Mouse (Mus musculus) forebrain, embryonic 14.5 days (tissue): ENCODE measurements at regions not wholly inside any gene's neighbourhood (a gene's known extent, or its start where the extent isn't known, plus 50 kb on each side); places are given as distances from the start of the nearest gene placed in this dataset.

Experiments used
- ATAC-seq: fragments of 200-750 bp; cut with Nextera tagmentation; 2 replicates; pipeline ENCODE4 v1.8.0; 2017; ENCODE audit warnings: mild to moderate bottlenecking, moderate library complexity
- DNase-seq: peaks from one replicate; pipeline ENCODE4 v3.0.0-alpha.2; 2015; ENCODE audit warnings: low spot score
- H3K27ac ChIP-seq: fragments of 300-500 bp; sonication (generic); 2 replicates; pipeline ENCODE4 v1.5.1; 2014; ENCODE audit warnings: low read depth, mild to moderate bottlenecking, control low read depth, low read length, moderate library complexity
- H3K27me3 ChIP-seq: fragments of 300-500 bp; sonication (generic); replicated peaks from 2 replicates; pipeline ENCODE4 v1.6.1; 2014; ENCODE audit warnings: low read length, control low read depth, mixed read lengths; ENCODE audit not compliant: control insufficient read depth, insufficient read depth
- H3K36me3 ChIP-seq: fragments of 300-500 bp; sonication (generic); 2 replicates; pipeline ENCODE4 v1.6.1; 2014; ENCODE audit warnings: low read length, control low read depth; ENCODE audit not compliant: control insufficient read depth, insufficient read depth
- H3K4me1 ChIP-seq: fragments of 300-500 bp; sonication (generic); 2 replicates; pipeline ENCODE4 v1.6.1; 2014; ENCODE audit warnings: antibody characterized with exemption, low read length, control low read depth; ENCODE audit not compliant: control insufficient read depth, insufficient read depth
- H3K4me2 ChIP-seq: fragments of 300-500 bp; sonication (generic); 2 replicates; pipeline ENCODE4 v1.6.1; 2014; ENCODE audit warnings: mild to moderate bottlenecking, control low read depth, low read length
- H3K4me3 ChIP-seq: fragments of 300-500 bp; sonication (generic); 2 replicates; pipeline ENCODE4 v1.5.1; 2014; ENCODE audit warnings: low read depth, low read length, control low read depth
- H3K9ac ChIP-seq: fragments of 300-500 bp; sonication (generic); 2 replicates; pipeline ENCODE4 v1.6.1; 2014; ENCODE audit warnings: mild to moderate bottlenecking, low read length, control low read depth, moderate library complexity
- H3K9me3 ChIP-seq: fragments of 300-500 bp; sonication (generic); replicated peaks from 2 replicates; pipeline ENCODE4 v1.6.1; 2016; ENCODE audit warnings: low read length, control low read depth, mixed read lengths; ENCODE audit not compliant: control insufficient read depth
- WGBS: fragments of 180-500 bp; shearing (Covaris S2); extraction: QIAGEN DNeasy Blood & Tissue Kit; methylation state at CpG from one replicate; pipeline ENCODE4 v1.1.7; 2014; 5-methylcytosine and 5-hydroxymethylcytosine counted together

DNA sequence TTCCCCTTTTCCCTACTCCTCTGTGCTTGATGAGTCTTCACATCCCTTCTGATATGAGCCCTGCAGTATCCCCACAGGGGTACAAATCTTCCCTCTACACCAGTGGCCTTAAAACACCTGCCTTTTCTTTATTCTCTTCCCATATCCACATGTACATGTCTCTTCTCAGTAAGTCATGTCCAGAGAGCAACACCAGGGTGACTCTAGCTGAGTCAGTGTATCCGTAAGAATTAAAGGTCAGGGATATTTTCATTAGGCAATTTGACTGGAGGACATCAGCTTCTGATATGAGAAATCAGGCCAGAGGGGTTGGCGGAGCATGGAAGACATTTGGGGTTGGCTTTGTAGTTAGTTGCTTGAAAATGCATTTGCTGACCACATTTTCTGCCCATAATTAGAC is 190.8 kb upstream of the Myt1l start:
- H3K27ac ChIP-seq: no peak overlapping the region
- no peak overlapping the region for H3K4me3 ChIP-seq
- ATAC-seq (no peak), DNase-seq (no peak)
- no peaks in the 10 kb centered on the region for H3K9me3 ChIP-seq
- no peaks in the 10 kb centered on the region for H3K27me3 ChIP-seq
- no peaks in the 10 kb centered on the region for H3K36me3 ChIP-seq
- no peaks in the 10 kb centered on the region for H3K4me1 ChIP-seq
- H3K4me2 ChIP-seq: no peak overlapping the region
- 93% methylated on average over 2 of the region's 2 CpGs for WGBS
- H3K9ac ChIP-seq: no peak overlapping the region

DNA sequence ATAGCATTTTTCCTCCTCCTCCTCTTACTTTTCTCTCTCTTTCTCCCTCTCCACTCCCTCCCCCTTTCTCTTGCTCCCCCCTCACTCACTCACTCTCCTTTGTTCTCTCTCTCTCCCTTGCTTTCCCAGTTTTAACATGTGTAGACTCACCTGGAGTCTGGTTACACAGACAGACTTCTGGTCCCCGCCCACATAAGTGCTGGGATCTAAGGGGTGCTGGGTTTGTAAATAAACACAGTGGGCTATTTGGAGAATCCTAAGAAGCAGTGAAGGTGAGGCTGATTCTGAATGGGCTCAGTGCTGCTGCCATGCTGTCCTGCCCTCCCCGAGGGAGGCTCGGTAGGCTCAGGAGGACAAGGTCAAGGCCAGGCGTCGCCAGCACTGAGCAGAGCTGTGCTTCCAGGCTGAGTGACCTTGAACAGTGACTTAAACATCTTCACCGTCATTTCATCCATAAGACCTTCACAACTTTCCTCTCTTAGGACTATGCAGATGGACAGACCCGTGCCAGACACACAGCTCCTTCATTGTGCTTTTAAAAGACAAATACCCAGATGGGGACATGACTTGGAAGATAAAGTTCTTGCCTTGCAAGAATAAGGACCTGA is 186.7 kb upstream of the Myt1l start:
- ATAC-seq (no peak), DNase-seq (no peak)
- H3K36me3 ChIP-seq: no peaks in the 10 kb centered on the region
- H3K27ac ChIP-seq: no peak overlapping the region
- no peaks in the 10 kb centered on the region for H3K9me3 ChIP-seq
- no peak overlapping the region for H3K4me2 ChIP-seq
- no peak overlapping the region for H3K4me3 ChIP-seq
- H3K4me1 ChIP-seq: peaks cover 5% of the 10 kb centered on the region; the same call in 1 of the 2 replicates
- 67% methylated on average over 7 of the region's 7 CpGs for WGBS
- no peak overlapping the region for H3K9ac ChIP-seq
- no peaks in the 10 kb centered on the region for H3K27me3 ChIP-seq

DNA sequence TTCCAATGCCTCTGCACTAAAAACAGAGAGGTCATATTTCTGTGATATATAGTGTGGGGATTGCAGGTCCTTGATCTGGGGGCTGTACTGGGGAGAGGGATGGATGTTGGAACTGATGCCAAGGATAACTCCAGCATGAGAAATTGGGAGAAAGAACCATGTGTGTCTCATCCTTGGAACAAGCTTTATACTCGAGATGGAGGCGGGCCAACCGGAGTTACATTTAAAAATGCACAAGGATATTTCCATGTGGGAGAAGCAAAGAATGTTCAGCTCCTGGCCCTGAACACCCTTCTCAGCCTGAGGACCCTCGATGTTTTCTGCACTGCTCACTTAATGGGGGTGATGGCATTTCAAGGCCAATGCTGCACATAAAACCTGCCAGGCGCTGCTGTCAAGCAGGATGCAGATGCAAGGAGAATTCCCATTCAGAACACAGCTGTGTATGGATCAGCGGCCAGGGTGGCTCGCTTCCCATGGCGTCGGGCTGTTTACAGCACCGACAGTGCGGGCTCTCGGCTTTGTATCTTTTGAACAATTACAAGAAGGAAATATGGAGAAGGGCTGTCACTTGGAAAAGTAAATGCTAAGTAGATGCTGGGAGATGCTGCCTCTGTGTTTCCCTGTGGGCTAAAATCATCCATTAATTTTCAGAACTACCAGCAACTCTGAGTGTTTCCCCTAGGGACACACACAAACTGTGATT is 184.9 kb upstream of the Myt1l start:
- peaks cover 5% of the 10 kb centered on the region; the same call in 1 of the 2 replicates for H3K4me1 ChIP-seq
- no peak overlapping the region for H3K9ac ChIP-seq
- no peaks in the 10 kb centered on the region for H3K27me3 ChIP-seq
- H3K4me2 ChIP-seq: no peak overlapping the region
- ATAC-seq (peak; percentile 65), DNase-seq (peak; percentile 54)
- peak overlapping the region; percentile 39; the same call in 1 of the 2 replicates for H3K27ac ChIP-seq
- no peak overlapping the region for H3K4me3 ChIP-seq
- H3K9me3 ChIP-seq: no peaks in the 10 kb centered on the region
- WGBS: 46% methylated on average over 12 of the region's 12 CpGs
- no peaks in the 10 kb centered on the region for H3K36me3 ChIP-seq

DNA sequence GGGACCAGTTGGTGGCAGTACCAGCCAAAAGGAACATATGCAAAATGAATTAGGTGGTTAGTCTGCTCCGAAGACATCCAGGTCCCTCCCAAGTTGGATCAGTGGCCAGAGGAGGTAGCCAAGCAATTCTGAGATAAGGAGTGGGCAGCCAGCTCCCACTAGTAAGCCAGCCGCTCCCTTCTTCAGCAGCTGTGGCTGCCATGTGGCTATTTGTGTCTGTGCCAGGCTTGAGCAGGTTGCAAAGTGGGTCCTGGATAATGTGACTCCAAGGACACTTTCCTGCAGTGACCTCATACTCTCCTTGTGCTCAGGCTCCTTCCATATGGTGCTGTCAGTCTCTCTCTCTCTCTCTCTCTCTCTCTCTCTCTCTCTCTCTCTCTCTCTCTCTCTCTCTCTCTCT is 179.5 kb upstream of the Myt1l start:
- H3K27me3 ChIP-seq: no peaks in the 10 kb centered on the region
- 62% methylated on average over 2 of the region's 2 CpGs for WGBS
- H3K36me3 ChIP-seq: no peaks in the 10 kb centered on the region
- no peaks in the 10 kb centered on the region for H3K9me3 ChIP-seq
- H3K4me2 ChIP-seq: no peak overlapping the region
- peaks cover 2% of the 10 kb centered on the region for H3K4me1 ChIP-seq
- H3K9ac ChIP-seq: no peak overlapping the region
- no peak overlapping the region for H3K27ac ChIP-seq
- DNase-seq: peak; percentile 38
- ATAC-seq: peak; percentile 60; the same call in 1 of the 2 replicates
- no peak overlapping the region for H3K4me3 ChIP-seq

DNA sequence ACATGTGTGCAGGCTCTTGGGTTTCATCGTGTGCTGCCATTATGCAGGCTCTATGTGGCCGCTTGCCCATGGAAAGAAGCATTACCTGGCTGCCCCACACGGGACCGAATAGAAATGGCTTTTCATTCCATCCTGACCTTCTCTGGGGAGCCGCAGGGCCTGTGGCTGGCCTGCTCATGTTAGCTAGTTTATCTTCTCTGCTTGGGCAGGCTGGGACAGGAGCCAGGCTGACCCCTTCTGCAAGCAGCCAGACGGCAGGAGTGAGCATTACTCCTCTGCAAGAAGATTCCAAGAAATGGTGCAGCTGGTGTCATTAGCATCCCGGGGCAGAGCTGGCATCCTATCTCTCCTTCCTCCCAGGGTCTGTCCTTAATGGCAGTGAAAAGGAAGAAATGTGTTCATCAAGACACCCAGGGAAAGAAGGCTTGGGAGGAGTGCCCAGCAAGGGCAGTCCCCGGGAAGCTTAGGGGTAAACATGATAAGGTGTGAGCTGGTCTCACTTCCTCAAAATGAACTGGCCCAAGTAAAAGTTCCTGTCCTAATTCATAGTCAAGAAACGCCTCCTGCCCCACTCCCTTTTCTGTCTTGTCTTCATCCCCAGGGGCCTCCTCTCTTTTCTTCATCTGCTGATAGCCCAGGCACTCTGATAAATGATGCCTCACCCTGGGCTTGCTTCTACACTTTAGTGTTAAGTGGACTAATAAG is 178.9 kb upstream of the Myt1l start:
- H3K9me3 ChIP-seq: no peaks in the 10 kb centered on the region
- WGBS: 72% methylated on average over 9 of the region's 9 CpGs
- H3K4me1 ChIP-seq: peaks cover 6% of the 10 kb centered on the region
- peak; percentile 40; the same call in 1 of the 2 replicates for ATAC-seq
- no peak overlapping the region; the same call in 1 of the 2 replicates for H3K27ac ChIP-seq
- no peak overlapping the region for H3K4me2 ChIP-seq
- no peak overlapping the region for H3K4me3 ChIP-seq
- H3K9ac ChIP-seq: no peak overlapping the region
- DNase-seq: no peak
- no peaks in the 10 kb centered on the region for H3K36me3 ChIP-seq
- no peaks in the 10 kb centered on the region for H3K27me3 ChIP-seq

DNA sequence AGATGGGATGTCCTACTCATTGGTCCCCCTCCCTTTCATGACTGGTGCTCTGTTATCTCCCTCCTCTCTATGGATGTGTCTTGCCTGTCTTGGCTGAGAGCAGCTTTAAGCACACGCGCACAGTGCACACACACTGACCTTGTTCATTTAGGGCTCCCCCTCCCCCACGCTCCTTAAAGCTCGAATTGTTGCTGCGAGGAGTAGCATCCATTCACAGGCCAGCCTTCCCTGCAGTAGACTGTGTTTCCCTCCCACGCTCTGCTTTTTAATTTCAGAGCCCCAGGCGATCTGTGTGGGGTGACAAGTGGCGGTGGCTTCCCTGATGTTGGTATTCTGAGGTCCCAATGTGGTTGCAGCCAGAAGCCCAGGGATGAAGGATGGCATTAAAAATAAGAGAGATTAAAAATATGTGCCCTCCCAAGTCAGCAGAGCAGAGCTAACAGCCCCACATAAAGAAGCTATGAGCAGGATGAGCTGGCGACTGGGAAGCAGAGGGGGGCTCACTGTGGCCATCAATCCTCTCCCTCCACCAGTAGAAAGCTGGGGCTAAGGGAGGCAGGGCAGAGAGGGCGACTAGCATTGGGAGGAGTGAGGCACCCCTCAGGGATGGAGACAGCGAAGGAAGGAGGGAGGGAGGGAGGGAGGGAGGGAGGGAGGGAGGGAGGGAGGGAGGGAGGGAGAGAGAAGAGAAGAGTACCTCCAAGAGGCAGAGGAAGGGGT is 174.2 kb upstream of the Myt1l start:
- H3K4me3 ChIP-seq: no peak overlapping the region
- peak; percentile 25; the same call in 1 of the 2 replicates for ATAC-seq
- peak overlapping the region; percentile 13; the same call in 1 of the 2 replicates for H3K9ac ChIP-seq

DNA sequence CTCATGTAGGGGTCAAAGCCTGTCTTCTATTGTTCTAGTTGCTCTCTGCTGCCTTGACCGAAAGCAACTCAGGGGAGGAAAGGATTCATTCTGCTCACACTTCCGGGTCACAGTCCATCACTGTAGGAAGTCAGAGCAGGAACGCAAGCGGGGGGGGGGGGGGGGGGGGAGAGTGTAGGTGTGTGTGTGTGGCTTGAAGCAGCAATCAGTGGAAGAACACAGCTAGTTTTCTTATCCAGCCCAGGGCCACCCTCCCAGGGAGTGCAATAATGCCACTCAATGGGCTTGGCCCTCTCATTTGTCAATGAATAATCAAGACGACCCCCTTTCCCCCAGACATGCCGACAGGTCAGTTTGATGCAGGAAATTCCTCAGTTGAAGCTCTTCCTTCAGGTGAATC is 173.4 kb upstream of the Myt1l start:
- no peak overlapping the region for H3K9ac ChIP-seq
- 32% methylated on average over 5 of the region's 6 CpGs for WGBS
- ATAC-seq (no peak), DNase-seq (no peak)
- H3K4me1 ChIP-seq: peaks cover 16% of the 10 kb centered on the region
- H3K4me3 ChIP-seq: no peak overlapping the region
- H3K9me3 ChIP-seq: no peaks in the 10 kb centered on the region
- no peaks in the 10 kb centered on the region for H3K36me3 ChIP-seq
- no peaks in the 10 kb centered on the region for H3K27me3 ChIP-seq
- H3K27ac ChIP-seq: no peak overlapping the region; the same call in 1 of the 2 replicates
- no peak overlapping the region for H3K4me2 ChIP-seq

More for the DNA sequence above, 174.2 kb upstream of the Myt1l start:
- peak overlapping the region; percentile 71 for H3K27ac ChIP-seq
- no peaks in the 10 kb centered on the region for H3K27me3 ChIP-seq
- H3K9me3 ChIP-seq: no peaks in the 10 kb centered on the region
- H3K4me1 ChIP-seq: peaks cover 16% of the 10 kb centered on the region
- DNase-seq: peak; percentile 61
- H3K36me3 ChIP-seq: no peaks in the 10 kb centered on the region
- H3K4me2 ChIP-seq: no peak overlapping the region
- 26% methylated on average over 10 of the region's 11 CpGs for WGBS

DNA sequence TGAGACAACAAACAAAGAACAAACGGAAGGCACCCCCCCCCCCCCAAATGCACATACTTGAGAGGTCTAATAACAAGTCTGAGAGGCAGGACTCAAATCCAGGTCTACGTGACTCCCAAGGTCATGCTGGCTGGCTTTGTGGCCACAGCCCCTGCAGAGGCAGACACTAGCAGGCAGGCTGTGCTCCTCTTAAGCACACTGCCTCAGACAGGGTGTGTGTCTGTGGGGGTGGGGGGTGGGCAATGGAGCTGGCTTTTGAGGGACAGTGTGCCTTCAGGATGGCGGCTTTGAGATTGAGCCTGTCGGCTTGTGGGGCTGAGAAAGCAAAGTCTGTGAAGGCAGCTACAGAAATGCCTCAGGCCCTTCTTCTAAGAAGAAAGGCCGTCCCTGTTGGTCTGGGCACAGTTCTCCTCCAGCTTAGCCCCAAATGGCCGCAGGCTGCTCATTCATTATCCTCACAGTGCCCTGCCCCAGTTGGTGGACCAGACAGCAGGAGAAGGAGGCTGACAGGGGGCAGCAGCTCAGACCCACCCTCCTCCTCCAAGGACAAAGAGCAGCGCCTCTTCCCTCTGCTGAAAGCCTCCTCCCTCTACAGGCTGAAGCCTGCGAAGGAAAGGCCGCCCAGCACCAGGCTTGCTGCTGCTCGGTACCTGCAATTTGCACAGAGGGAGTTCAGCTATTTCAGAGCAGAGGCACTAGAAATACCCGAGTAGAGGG is 171.3 kb upstream of the Myt1l start:
- H3K4me1 ChIP-seq: peaks cover 16% of the 10 kb centered on the region
- ATAC-seq: peak; percentile 82
- H3K9ac ChIP-seq: peak overlapping the region; percentile 55

More for the DNA sequence above, 171.3 kb upstream of the Myt1l start:
- Histone ChIP-seq H3K36me3 (no peaks in the 10 kb centered on the region), H3K27ac (peak overlapping the region; percentile 86), H3K4me2 (no peak overlapping the region), H3K9me3 (no peaks in the 10 kb centered on the region), H3K4me3 (no peak overlapping the region), H3K27me3 (no peaks in the 10 kb centered on the region)
- 8% methylated on average over 11 of the region's 11 CpGs for WGBS
- DNase-seq: peak; percentile 67
